Mouse (Mus musculus) embryonic stem cell, embryonic (primary cell): Measurements from ENCODE around the gene Hsf4.

Source experiments
- CTCF ChIA-PET, 4 experiments: fragments of 300-600 bp in 2 of 4; fragments of 350-600 bp in 2 of 4; sonication (Branson Sonifier 250); formaldehyde crosslinking; loops; one replicate each; lab custom pipeline; 2022; ENCODE audit warnings: inconsistent platforms in 2 of 4; lab: Charles Lee
- POLR2A ChIA-PET, 4 experiments: fragments of 300-600 bp in 2 of 4; fragments of 350-600 bp in 2 of 4; sonication (Branson Sonifier 250); formaldehyde crosslinking; loops; one replicate each; lab custom pipeline; 2022; ENCODE audit warnings: antibody characterized with exemption in 4 of 4, inconsistent platforms in 1 of 4; lab: Charles Lee

Gene Hsf4

DNA sequence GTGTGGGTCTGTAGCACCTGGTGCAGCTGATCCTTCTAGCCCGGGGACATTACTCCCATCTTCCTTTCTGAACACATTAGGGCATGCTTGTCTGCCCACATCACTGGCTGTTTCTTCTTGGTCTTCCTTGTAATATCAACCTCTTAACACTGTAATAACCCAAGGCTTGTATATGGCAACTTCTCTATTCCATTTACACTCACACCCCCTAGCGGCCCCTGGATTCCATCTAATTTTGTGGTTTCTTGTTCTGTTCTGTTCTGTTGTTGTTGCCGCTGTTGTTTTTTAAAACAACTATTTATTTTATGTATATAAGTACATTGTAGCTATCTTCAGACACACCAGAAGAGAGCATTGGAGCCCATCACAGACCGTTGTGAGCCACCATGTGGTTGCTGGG lies 17.3 kb downstream of the Hsf4 start:
- ChIA-PET POLR2A (interaction anchor here in 1 of 4 experiments (1.0 to 1.1 kb wide), 2 partner anchors 11 to 55 kb away, joined by 3 read pairs; partner anchors contain the start of gene E2f4), CTCF (interaction anchor here in 2 of 4 experiments (0.6 to 1.9 kb wide), 6 partner anchors 8 to 166 kb away, joined by 3 to 12 read pairs (median 4); no protein-coding TSS in a partner anchor)

DNA sequence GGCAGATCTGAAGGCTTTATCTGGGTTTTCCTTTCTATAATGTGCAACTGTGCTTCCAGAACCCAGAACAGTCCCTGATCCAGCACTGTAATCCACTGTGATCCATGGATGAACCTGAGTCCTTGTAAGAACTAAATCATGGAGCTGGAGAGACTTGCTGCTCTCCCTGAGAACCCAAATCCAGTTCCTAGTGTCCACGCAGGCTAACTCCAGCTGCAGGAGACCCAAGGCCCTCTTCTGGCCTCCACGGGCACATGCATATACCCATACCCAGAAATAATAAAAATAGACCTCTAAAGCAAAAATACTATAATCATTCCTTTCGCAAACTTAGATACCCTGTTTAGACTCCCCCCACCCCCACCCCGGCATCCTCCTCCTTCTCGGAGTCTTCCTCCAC lies 18.6 kb downstream of the Hsf4 start:
- POLR2A ChIA-PET = interaction anchor here in 3 of 4 experiments (0.6 to 2.5 kb wide), 13 partner anchors 9 to 664 kb away, joined by 3 to 22 read pairs (median 7); partner anchors contain the start of genes B3gnt9 (in 1 of the 3), D230025D16Rik (in 1 of the 3) and E2f4 (in 1 of the 3)
- CTCF ChIA-PET = interaction anchor here (0.6 to 4.4 kb wide), 11 partner anchors 12 to 685 kb away, joined by 3 to 40 read pairs (median 5); partner anchors contain the start of genes B3gnt9 (in 1 of the 4), Fhod1 (in 1 of the 4) and Slc9a5 (in 1 of the 4)

DNA sequence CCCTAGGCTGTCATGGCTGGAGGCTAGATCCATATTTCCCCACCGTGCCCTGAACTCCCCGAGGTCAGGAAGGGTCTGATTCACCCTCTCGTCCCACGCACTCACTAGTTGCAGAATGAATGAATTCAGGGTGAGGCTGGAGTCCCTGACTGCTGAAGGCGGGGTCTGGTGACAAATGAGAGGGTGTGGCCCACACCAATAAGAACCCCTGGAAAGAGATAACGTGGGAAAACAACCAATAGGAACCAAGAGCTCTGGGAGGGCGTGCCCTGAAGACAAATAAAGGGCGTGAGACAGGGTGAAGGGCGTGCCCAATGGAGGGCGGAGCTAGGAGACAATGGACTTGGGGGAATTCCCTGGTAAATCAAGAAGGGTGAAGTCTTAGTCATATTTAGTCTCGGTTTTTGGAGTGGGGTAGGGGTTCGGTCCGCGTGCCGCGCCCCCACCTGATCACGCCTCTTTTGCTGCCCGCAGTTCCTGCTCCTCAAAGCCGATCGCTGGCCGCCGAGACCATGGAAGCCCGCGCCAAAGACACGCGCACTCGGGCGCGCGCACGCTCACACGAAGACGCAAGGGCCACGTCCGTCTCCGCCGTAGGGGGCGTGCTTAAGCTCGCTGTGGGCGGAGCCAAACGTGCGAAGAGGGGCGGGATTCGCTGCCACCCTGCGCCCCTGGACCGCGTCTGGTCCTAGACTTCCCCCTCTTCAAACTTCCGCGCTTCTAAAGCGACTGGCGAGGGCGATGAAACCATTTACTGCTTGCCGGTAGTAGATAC lies 19.5 kb downstream of the Hsf4 start:
- ChIA-PET CTCF (interaction anchor here (0.5 to 4.4 kb wide), 39 partner anchors 8 to 718 kb away, joined by 3 to 40 read pairs (median 4); partner anchors contain the start of genes E2f4 (in 3 of the 4), Fhod1 (in 2 of the 4), B3gnt9 (in 1 of the 4) and D230025D16Rik (in 1 of the 4)), POLR2A (interaction anchor here (0.6 to 3.6 kb wide), 65 partner anchors 9 to 1977 kb away, joined by 3 to 33 read pairs (median 4); partner anchors contain the start of genes D230025D16Rik (in 3 of the 4), E2f4 (in 3 of the 4), Nol3 (in 3 of the 4) and B3gnt9 (in 2 of the 4))

DNA sequence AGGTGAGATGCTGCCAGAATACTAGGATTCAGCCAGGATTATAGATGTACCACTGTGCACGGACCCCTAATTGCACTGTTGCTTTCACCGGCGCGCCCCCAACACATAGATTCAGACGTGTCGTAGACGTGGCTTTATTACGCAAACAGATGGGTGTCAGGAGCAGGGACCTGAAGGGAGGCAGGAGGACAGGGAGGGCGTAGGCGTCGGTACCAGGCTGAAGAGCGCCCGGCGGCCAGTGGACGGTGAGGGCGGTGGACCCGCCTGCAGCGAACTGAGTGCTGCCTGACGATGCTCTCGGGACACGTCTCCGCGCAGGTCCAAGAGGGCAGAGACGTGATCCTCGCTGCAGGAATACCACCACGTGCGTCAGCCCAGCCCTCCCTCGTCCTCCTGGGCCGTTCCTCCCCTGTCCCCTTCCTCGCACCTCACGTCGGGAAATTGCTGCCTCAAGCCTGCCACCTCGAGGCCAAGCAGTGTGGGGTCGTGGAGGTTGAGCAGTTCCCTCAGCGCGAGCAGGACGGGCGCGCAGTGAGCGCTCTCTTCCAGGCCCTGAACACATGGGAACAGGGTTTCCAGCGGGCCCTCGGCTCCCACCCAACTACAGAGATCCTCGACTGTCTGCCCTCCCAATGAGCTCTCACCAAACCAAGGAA lies 20.3 kb downstream of the Hsf4 start, which contains the start of gene 4931428F04Rik:
Gene 4931428F04Rik, minus strand, starts transcription at position 60 of the 656 bp plus-strand sequence.
- CTCF ChIA-PET = interaction anchor here (0.6 to 4.4 kb wide), 37 partner anchors 8 to 688 kb away, joined by 3 to 40 read pairs (median 7); partner anchors contain the start of genes E2f4 (in 2 of the 4), Fhod1 (in 2 of the 4), B3gnt9 (in 1 of the 4) and Nol3 (in 1 of the 4)
- POLR2A ChIA-PET = interaction anchor here (0.6 to 3.6 kb wide), 52 partner anchors 8 to 688 kb away, joined by 3 to 33 read pairs (median 5); partner anchors contain the start of genes Nol3 (in 4 of the 4), E2f4 (in 3 of the 4), B3gnt9 (in 2 of the 4) and Elmo3 (in 2 of the 4)

DNA sequence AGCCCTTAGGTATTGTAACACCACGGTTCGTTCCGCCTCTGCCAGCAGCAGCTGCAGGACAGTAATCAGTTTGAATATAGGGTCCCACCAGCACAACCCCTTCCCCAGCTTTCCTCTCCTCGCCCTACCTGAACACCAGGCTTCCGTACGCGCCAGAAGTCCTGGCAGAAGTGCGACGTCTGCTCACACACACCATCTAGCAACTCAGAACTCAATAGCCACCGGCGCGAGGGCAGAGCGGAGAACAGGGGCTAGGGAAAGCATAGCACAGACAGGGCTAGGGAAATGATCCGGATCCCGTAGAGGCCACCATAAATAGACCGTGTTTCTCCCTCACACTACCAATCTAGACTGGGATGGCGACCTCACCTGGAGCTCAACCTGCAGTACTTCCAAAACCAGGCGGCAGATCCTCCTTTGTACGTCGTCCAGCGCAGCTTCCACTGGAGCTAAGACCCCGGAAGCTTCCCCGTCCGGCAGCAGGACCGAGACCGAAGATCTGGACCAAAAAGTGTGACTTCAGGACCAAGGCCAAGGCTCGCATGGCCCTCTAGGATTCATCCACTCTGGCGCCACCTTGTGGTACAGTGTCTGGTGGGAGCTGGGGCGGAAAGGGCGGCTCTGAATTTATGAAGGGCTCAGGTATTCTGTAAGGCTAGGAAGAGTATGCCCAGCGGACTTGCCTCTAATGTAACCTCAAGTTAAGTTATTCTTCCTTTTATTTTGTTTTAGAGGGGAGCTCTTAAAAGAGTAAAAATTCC lies 21.1 kb downstream of the Hsf4 start:
- ChIA-PET CTCF (interaction anchor here (0.5 to 4.4 kb wide), 47 partner anchors 8 to 1528 kb away, joined by 3 to 40 read pairs (median 4); partner anchors contain the start of genes B3gnt9 (in 1 of the 4), E2f4 (in 1 of the 4), Elmo3 (in 1 of the 4) and Fbxl8 (in 1 of the 4)), POLR2A (interaction anchor here in 3 of 4 experiments (0.6 to 3.6 kb wide), 21 partner anchors 8 to 1106 kb away, joined by 3 to 33 read pairs (median 3); partner anchors contain the start of genes B3gnt9 (in 1 of the 3), D230025D16Rik (in 1 of the 3), Elmo3 (in 1 of the 3) and Fhod1 (in 1 of the 3))

DNA sequence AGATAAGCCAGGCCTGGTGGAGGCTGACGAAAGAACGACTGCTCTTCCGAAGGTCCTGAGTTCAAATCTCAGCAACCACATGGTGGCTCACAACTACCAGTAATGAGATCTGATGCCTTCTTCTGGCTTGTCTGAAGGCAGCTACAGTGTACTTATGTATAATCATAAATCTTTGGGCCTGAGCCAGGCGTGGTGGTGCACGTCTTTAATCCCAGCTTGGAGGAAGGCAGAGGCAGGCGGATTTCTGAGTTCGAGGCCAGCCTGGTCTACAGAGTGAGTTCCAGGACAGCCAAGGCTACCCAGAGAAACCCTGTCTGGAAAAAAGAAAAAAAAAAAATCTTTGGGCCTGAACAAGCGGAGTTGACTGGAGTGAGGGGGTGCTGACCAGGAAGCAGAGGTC lies 21.8 kb downstream of the Hsf4 start:
- ChIA-PET POLR2A (interaction anchor here in 3 of 4 experiments (0.6 to 3.6 kb wide), 16 partner anchors 7 to 1106 kb away, joined by 3 to 33 read pairs (median 3); partner anchors contain the start of genes B3gnt9 (in 1 of the 3), D230025D16Rik (in 1 of the 3) and Nol3 (in 1 of the 3)), CTCF (interaction anchor here (0.6 to 4.4 kb wide), 43 partner anchors 8 to 1528 kb away, joined by 3 to 40 read pairs (median 4); partner anchors contain the start of genes B3gnt9 (in 1 of the 4), E2f4 (in 1 of the 4), Elmo3 (in 1 of the 4) and Fbxl8 (in 1 of the 4))

DNA sequence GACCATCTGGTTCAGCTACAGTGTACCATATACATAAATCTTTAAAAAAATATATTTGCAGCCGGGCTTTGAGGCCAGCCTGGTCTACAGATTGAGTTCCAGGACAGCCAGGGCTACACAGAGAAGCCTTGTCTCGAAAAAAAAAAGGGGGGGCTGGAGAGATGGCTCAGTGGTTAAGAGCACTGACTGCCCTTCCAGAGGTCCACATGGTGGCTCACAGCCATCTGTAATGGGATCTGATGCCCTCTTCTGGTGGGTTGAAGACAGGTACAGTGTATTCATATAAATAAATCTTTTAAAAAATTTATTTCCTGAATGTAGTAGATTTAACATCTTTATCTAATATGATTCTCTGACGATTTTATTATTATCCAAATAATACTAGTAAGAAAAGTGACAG lies 22.2 kb downstream of the Hsf4 start:
- ChIA-PET CTCF (interaction anchor here in 3 of 4 experiments (0.9 to 4.4 kb wide), 17 partner anchors 8 to 225 kb away, joined by 3 to 37 read pairs (median 8); partner anchors contain the start of genes B3gnt9 (in 1 of the 3), E2f4 (in 1 of the 3), Fhod1 (in 1 of the 3) and Slc9a5 (in 1 of the 3)), POLR2A (interaction anchor here in 1 of 4 experiments (0.9 to 3.6 kb wide), 4 partner anchors 37 to 92 kb away, joined by 3 to 33 read pairs (median 4); partner anchors contain the start of genes B3gnt9 and D230025D16Rik)

DNA sequence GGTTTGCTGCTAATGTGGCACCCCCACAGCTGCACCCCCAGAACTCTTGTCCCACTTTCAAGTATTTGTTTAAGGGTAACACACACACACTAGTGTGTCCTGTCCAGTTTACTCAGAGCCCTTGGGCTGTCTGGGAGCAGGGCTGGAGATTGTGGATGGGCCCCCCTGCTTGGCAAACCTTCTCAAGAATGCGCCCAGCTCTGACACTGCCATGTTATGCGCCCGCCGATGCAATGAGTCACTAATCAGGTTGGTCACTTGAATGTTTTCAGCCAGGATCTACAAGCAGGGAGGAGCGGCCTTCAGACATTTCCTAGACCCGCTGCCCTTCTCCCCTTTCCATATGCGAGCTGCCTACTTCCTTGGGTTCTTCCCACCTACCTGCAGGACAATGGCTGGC lies 22.9 kb downstream of the Hsf4 start:
- ChIA-PET CTCF (interaction anchor here in 2 of 4 experiments (0.8 to 2.2 kb wide), 15 partner anchors 8 to 224 kb away, joined by 3 to 10 read pairs (median 4); partner anchors contain the start of gene B3gnt9 (in 1 of the 2)), POLR2A (interaction anchor here in 2 of 4 experiments (0.7 to 1.8 kb wide), 7 partner anchors 9 to 24 kb away, joined by 3 to 8 read pairs (median 4); no protein-coding TSS in a partner anchor)

DNA sequence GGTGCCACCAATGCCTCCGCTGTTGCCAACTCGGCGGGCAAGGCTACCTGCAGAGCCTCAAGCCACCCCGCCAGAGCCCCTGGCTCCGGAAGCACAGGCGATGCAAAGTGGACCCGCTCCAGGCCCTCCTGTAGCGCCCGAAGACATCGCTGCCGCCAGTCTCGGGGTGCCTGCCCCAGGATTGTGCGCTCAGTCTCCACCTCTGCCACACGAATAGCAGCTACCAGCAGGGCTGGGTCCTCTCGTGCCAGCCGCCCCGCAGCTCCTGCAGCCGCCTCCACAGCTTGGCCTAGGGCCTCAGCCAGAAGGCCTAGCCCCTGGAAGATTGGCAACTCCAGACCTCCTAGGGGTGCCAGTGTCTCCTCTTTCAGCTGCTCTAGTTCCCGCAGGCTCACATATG lies 23.8 kb downstream of the Hsf4 start:
- POLR2A ChIA-PET = interaction anchor here in 3 of 4 experiments (0.5 to 1.8 kb wide), 12 partner anchors 8 to 691 kb away, joined by 3 to 8 read pairs (median 4); no protein-coding TSS in a partner anchor
- CTCF ChIA-PET = interaction anchor here in 2 of 4 experiments (0.8 to 2.2 kb wide), 15 partner anchors 9 to 223 kb away, joined by 3 to 10 read pairs (median 4); partner anchors contain the start of genes B3gnt9 (in 1 of the 2) and Tppp3 (in 1 of the 2)

DNA sequence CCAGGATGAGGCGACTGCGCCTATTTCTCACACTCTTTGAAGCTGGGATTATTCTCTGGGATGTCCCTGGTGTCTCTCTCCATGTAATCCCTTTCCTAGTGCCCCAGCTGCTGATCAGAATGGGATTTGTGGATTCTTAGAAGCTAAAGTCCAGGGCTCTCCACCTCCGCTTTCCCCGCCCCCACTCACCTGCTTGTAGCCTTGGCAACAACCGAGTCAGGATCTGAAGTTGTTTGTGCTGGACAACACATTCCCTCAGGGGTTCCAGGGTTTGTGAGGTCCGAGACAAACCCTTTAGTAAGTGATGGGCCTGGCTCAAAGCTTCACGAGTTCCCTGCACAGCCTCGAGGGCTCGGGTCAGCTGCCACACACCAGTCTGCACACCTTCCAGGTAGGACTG lies 25.2 kb downstream of the Hsf4 start:
- ChIA-PET CTCF (interaction anchor here in 1 of 4 experiments (1.2 kb wide), 1 partner anchor 8 kb away, joined by 3 read pairs; no protein-coding TSS in a partner anchor), POLR2A (interaction anchor here in 2 of 4 experiments (0.7 to 1.6 kb wide), 6 partner anchors 9 to 54 kb away, joined by 3 to 5 read pairs (median 3); partner anchors contain the start of gene Slc9a5 (in 1 of the 2))

DNA sequence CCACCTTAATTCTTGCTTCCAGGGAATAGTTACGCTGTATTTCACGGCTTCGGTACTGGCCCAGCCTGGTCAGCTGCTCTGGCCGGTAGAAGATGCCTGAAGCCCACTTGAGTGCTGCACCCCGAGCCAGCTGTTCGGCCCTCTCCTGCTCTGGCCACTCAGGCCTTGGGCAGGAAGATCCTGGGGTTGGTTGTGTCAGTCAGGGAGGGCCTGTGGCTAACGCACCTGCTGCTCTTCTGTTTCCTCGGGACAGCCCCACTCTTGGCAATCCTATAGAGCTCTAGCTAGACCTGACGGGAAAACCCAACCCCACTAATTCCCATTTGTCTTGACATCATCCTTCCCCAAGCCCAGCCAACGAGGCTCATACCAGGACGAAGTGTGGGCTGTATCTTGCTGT lies 25.7 kb downstream of the Hsf4 start:
- POLR2A ChIA-PET = interaction anchor here in 2 of 4 experiments (0.7 to 3.1 kb wide), 16 partner anchors 9 to 61 kb away, joined by 3 to 15 read pairs (median 4); partner anchors contain the start of genes B3gnt9 (in 1 of the 2), Elmo3 (in 1 of the 2) and Slc9a5 (in 1 of the 2)

DNA sequence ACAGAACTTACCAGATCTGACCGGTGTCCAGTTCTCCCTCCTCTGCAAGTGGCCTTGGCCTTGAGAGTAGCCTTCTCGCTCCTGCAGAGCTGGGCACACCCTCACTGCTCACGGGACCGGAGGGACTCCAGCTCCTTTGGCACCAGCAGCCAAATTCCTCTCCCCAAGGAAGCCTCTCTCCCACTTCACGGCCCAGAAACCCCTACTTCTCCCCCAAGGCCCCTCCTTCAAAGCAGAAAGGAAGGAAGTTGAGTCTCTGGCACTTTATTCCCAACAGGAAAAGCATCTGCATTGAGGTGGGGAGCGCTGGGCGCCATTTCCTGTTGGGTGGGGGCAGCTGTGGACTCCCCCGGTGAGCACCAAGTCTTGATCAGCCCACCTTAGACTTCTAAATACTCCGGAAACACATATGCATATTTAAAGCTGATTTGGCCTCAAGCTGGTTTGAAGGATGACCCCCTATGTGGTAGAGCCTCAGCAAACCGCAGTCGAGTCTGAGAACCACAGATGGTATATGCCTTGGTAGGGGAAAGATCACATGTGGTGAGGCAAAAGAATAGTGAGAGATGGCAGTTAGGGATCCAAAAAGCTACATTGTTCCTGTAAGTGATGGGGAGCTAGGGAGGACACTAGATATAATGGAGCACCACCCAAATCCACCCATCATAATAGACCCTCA lies 26.4 kb downstream of the Hsf4 start, which contains the start of gene Exoc3l:
Gene Exoc3l, minus strand, starts transcription at position 207 of the 679 bp plus-strand sequence.
- CTCF ChIA-PET = interaction anchor here in 2 of 4 experiments (1.0 to 3.0 kb wide), 4 partner anchors 29 to 78 kb away, joined by 3 to 8 read pairs (median 4); no protein-coding TSS in a partner anchor

More for the DNA sequence above, 25.7 kb downstream of the Hsf4 start:
- CTCF ChIA-PET = interaction anchor here in 1 of 4 experiments (1.0 to 1.2 kb wide), 2 partner anchors 9 to 77 kb away, joined by 3 to 5 read pairs; no protein-coding TSS in a partner anchor

DNA sequence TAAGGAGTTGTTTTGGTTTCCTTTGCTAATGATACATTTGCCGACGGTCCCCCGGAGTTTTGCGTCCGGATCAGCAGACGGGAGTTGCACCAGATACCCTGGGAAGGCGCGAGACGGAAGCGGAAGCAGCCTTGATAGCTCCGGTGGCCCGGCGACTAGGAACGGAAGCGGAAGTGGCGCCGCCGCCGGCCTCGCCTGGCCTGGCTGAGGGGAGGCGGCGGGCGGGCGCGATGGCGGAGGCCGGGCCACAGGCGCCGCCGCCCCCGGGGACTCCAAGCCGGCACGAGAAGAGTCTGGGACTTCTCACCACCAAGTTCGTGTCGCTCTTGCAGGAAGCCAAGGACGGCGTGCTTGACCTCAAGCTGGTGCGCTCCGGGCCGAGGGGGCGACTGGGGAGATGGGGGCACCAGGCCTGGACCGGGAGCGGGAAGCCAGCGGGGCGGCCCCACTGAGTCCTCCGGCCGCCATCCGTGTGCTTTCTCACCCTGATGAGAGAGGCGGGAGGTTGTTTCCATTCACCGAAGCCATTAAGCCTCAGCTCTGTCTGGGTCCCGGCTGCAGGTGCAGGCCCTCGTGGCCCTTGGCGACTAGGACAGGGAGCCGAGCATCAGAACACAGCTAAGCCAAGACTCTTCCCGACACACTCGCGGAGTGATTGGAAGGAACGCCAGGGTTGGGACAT lies 28.1 kb downstream of the Hsf4 start, which contains the start of gene E2f4:
Gene E2f4, plus strand, starts transcription at position 153 of the 682 bp plus-strand sequence.
- ChIA-PET POLR2A (interaction anchor here (0.6 to 3.1 kb wide), 41 partner anchors 8 to 223 kb away, joined by 3 to 24 read pairs (median 4); partner anchors contain the start of genes 4931428F04Rik (in 3 of the 4), B3gnt9 (in 2 of the 4), D230025D16Rik (in 2 of the 4) and Lrrc29 (in 2 of the 4)), CTCF (interaction anchor here in 3 of 4 experiments (0.8 to 6.3 kb wide), 13 partner anchors 8 to 185 kb away, joined by 3 to 32 read pairs (median 4); partner anchors contain the start of genes 4931428F04Rik (in 2 of the 3) and Tppp3 (in 1 of the 3))

More for the DNA sequence above, 26.4 kb downstream of the Hsf4 start, which contains the start of gene Exoc3l:
- POLR2A ChIA-PET = interaction anchor here in 3 of 4 experiments (0.6 to 3.1 kb wide), 26 partner anchors 9 to 501 kb away, joined by 3 to 15 read pairs (median 4); partner anchors contain the start of genes Elmo3 (in 3 of the 3), B3gnt9 (in 2 of the 3), D230025D16Rik (in 1 of the 3) and Lrrc29 (in 1 of the 3)
